Mouse (Mus musculus) CD4-positive helper T cell, adult 2 months (primary cell): Measurements from ENCODE around the gene Trpc4ap.
A peak's percentile ranks its signal among the peaks of the same experiment; 100 is the strongest.

ENCODE experiments used
- DNase-seq: peaks from one replicate; pipeline ENCODE4 v3.0.0-alpha.2; 2012; ENCODE audit warnings: low read depth, missing footprints, low spot score

Trpc4ap gene

GRCm38 (mm10) chr2:155693136-155693535 lies 952 bp upstream of the Trpc4ap start:
- no peak for DNase-seq

DNA sequence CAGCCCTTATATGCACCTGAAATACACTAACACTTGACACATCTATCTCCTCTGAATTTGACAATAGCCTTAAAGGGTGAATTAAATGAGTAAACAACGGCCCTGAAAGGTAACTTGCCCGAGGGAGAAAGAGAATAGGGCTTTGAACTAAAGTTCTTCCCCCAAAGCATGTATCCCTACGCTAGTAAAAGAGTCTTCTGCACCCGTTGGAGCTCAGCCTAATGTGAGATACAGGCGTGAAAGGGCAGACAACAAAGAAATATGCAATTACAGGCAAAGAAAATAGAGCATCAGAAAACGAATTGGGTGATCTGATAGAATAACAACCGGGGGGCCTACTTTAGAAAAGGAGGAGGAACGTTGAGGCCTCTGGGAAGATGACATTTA lies 855 bp downstream of the Trpc4ap start:
- DNase-seq = no peak

GRCm38 (mm10) chr2:155689211-155689610 lies 3.0 kb downstream of the Trpc4ap start:
- DNase-seq = no peak

DNA sequence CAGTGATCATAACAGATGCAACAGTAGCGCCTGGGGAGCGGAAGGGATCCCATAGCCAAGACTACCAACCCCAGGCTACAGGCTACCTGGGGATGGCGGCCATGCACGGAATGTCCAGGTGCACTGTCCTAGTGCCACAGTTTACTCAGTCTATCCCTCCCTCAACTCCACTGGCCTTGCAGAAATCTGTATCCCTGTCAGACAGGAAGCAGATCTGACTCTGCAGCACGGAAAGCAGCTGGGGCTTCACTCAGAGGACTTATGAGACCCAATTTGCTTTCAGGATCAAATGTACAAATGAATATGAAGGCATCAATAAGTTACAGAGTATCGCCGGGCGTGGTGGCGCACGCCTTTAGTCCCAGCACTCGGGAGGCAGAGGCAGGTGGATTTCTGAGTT lies 4.4 kb downstream of the Trpc4ap start:
- DNase-seq = no peak

DNA sequence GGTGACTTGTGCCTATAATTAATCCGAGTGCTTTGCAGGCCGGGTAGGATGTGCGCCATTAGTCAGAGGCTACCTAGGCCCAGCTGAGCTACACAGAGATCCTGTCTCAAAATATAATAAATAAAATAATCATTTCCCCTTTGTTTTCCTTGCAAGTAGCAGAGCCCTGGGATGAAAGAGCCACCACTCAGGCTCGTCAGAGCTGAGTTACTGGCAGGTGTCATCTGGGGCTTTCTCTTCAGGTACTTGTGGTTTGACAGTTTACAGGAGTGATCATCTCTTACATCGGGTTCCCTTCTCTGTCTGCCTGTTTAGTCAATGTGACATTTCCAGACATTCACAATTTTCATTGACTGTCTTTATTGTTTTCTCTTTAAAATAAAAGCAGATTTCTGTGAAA lies 5.6 kb downstream of the Trpc4ap start:
- DNase-seq = no peak

DNA sequence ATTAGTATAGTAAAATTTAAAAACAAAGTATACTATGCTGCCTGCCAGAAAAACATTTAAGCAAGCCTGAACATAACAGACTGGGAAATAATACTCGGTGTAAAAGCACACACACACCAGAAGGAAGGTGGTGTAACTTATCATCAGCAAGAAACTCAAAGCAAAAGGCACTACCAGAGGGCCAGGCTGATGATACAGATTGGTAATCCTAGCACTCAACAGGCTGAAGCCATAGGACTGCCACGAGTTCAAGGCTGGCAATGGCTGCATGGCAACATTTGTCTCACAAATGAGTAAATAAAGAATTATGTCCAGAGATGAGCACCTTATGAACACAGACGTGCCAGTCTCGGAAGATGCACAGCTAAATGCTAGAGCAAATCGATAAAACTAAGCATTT lies 8.4 kb downstream of the Trpc4ap start:
- no peak for DNase-seq

- no peak for DNase-seq
Measured at GRCm38 (mm10) chr2:155683137-155683536, 9.0 kb downstream of the Trpc4ap start.

- peak; percentile 32 for DNase-seq
Measured at GRCm38 (mm10) chr2:155681874-155682273, 10.3 kb downstream of the Trpc4ap start.

GRCm38 (mm10) chr2:155681194-155681593 lies 11.0 kb downstream of the Trpc4ap start:
- no peak for DNase-seq

- no peak for DNase-seq
Measured at GRCm38 (mm10) chr2:155680591-155680990, 11.6 kb downstream of the Trpc4ap start.

DNA sequence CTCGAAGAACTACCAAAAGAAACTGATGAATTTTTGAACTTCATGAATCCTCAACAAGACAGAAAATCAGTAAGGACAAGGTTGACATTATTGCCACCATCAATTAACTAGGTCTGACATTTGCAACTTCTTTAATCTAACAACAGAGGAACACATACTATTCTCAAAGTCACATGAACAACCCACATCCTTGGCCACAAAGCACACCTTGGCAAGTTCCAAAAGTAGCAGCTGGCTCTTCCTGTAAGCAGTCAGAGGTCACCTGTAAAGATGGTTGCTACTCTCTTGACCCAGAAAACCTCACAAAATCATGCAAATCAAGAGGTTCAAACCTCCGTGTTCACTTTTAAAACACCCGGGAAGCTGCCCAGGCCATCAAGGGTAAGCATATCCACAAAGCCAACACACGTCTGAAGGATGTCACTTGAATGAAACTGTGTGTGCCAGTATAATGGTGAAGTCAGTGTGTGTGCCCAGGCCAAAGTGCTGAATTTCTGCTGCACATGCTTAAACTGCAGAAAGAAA lies 12.5 kb downstream of the Trpc4ap start:
- DNase-seq = peak; percentile 70

GRCm38 (mm10) chr2:155675118-155675517 lies 17.1 kb downstream of the Trpc4ap start:
- DNase-seq = no peak

DNA sequence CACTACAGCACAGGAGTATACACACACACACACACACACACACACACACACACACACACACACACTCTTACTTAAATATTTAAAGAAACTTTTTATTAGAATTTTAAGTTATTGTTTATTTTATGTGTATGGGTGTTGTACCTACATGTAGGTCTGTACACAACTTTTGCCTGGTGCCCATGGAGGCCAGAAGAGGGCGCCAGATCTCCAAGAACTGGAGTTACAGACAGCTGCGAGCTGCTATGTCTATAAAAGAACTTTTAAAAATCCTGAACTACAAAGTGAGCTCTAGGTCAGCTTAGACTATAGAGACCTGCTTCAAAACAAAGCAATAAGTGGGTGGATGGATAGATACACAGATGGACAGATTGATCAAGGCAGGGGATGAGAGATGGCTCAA lies 18.6 kb downstream of the Trpc4ap start:
- peak; percentile 82 for DNase-seq

DNA sequence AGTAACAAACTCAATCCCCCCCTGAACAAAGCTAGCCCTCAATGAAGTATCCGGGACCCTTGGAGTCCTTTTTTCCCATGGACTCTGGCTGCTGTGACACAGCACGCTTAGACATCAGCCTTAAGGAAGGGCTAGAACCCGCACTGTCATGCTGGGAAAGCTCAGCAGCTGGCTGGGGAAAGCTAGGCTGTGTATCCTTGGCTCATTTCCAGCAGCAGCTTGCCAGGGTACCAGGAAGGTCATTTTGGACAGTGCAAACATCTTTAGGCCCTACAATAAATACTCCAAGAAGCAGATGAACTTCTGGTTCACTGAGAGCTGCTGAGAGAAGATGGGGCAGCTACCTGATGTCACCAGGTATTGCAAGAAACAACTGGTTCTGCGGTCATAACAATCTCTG lies 20.9 kb downstream of the Trpc4ap start:
- DNase-seq = no peak

DNA sequence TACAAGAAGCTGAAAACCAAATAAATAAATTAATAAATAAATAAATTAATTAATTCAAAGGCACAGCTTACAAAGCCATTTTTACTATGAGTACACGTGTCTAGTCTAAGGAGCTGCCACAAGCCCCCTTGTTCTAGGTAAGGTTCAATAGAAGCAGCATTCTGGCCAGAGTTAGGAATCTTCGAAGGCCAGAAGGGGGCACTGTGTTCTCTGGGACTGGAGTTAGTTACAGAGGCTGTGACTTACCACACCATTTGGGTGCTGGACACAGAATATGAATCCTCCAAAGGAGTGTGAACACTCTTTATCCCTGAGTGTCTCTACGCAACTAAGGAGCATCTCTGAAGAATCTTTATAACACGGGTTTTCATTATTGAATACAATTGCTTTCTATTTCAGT lies 23.7 kb downstream of the Trpc4ap start:
- peak; percentile 49 for DNase-seq

DNA sequence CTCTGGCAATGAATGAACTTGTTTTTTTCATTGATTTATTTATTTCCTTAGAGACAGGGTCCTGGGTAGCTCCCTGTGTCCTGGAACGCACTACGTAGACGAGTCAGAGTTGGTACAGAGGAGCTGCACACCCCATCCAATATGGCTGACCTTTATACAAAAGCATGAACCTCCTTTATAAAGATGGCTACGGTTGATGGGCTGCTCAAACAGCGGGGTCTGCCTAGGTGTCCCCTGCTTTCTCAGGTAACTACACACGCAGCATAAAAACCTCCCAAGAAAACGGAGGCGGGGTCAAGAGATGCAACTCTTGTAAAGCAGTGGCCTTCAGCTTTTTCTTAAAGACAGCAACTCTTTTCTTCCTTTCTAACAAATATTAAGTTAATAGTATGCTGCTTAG lies 24.3 kb downstream of the Trpc4ap start:
- no peak for DNase-seq

GRCm38 (mm10) chr2:155663910-155664460 lies 28.2 kb downstream of the Trpc4ap start:
- DNase-seq = no peak

DNA sequence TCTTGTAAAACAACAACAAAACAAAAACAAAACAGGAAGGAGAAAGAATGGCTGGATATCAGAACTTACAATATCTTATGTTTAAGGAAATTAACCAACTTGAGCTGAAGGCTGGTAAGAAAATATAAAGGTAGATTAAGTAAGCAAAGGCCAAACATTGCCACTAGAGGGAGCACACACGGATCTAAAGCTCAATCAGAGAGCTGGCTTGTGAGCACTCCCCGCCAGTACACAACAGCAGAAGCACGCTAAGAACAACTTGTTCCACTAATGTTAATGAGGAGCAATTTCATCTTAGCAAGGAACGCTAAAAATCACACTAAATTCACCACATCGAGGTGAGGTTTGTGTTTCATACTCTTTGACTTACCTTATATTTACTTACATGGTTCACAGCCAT lies 29.1 kb downstream of the Trpc4ap start:
- peak; percentile 68 for DNase-seq

DNA sequence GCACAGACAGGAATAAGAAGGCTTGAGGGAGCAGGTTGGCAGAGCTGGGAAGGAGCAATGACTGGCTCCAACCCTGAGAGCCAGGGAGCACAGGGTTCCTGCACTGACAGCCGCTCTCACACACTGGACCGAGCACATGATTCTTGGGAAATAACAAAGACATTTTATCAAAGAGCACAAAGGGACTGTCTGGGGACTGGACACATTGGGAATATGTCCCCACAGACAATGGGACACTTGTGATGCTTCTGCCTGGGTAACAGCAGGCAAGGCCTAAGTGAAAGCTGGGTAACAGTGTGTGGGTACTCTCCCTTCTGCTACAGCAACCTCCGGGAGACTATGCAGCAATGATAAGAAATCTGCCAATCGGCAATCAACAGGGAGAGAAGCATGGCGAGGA lies 29.8 kb downstream of the Trpc4ap start:
- DNase-seq = no peak

- no peak for DNase-seq
Measured at GRCm38 (mm10) chr2:155655759-155656372, 36.3 kb downstream of the Trpc4ap start.

- DNase-seq = no peak
Measured at GRCm38 (mm10) chr2:155652618-155653017, 39.6 kb downstream of the Trpc4ap start.

DNA sequence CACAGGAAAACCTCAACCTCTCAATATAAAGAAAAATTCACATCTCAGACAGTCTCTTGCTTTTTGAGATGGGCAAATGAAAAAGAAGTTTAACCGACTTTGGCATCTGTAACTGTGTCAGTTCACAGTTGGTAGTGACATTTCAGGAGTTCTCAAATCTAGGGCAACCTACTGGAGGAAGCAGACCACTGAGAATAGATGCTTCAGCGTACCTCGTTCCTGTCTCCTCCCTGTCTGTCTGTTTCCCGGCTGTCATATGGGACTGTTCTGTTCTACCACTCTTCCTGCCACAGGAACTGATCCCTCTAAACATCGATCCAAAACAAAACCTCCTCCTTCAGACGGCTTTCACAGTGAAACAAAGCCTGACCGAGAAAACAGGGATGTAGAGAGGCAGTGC lies 46.4 kb downstream of the Trpc4ap start:
- DNase-seq = no peak
